Mouse (Mus musculus): ENCODE data around the gene Rwdd4a. TPM values are rescaled to one million over a fixed set of nuclear protein-coding genes. Genes with fewer than 3 reads are reported as not detected.

Rwdd4a gene
- polyA plus RNA-seq, 1 experiment from 2014 or later = 46.8 TPM

- H3K4me2 ChIP-seq = no peak overlapping the region
- WGBS = 90% methylated on average over 16 of the region's 16 CpGs
- no peak for ATAC-seq (ENCODE audit: insufficient number of reproducible peaks, insufficient read depth, low FRiP score, low TSS enrichment, low read depth)
These were observed 9.3 kb downstream of the Rwdd4a start for GRCm38 (mm10) chr8:47542746-47543145.

DNA sequence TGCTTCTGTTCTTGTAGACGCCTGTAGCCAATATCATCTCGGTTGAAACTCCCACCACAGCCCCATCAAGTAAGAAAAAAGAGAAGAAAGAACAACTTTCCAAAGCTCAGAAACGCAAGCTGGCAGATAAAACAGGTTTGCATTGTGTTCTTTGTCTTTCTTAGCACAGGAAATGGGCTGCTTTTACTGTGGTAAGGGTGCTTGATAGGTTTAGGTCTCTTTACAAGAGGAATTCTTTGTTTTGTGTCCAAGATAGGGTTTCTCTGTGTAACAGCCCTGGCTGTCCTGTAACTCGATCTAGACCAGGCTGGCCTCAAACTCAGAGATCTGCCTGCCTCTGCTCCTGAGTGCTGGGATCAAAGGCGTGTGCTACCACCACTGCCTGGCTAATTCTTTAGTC is 10.6 kb downstream of the Rwdd4a start:
- 93% methylated on average over 5 of the region's 5 CpGs for WGBS
- no peak for ATAC-seq (ENCODE audit: insufficient number of reproducible peaks, insufficient read depth, low FRiP score, low TSS enrichment, low read depth)

More at GRCm38 (mm10) chr8:47542746-47543145, 9.3 kb downstream of the Rwdd4a start:
- H3K4me3 ChIP-seq = no peak overlapping the region
- H3K9ac ChIP-seq = no peak overlapping the region
- no peaks in the 10 kb centered on the region for H3K27me3 ChIP-seq
- H3K36me3 ChIP-seq = peaks cover 74% of the 10 kb centered on the region
- H3K4me1 ChIP-seq = no peaks in the 10 kb centered on the region
- H3K9me3 ChIP-seq = no peaks in the 10 kb centered on the region
- H3K27ac ChIP-seq = no peak overlapping the region

GRCm38 (mm10) chr8:47547102-47547501 is 13.6 kb downstream of the Rwdd4a start:
- no peaks in the 10 kb centered on the region for H3K27me3 ChIP-seq
- H3K9me3 ChIP-seq = no peaks in the 10 kb centered on the region
- no peak for ATAC-seq (ENCODE audit: insufficient number of reproducible peaks, insufficient read depth, low FRiP score, low TSS enrichment, low read depth)
- no peak overlapping the region for H3K4me2 ChIP-seq
- no peak overlapping the region for H3K27ac ChIP-seq
- peaks cover 87% of the 10 kb centered on the region for H3K36me3 ChIP-seq
- no peak overlapping the region for H3K9ac ChIP-seq
- no peak overlapping the region for H3K4me3 ChIP-seq
- no peaks in the 10 kb centered on the region for H3K4me1 ChIP-seq
- 94% methylated on average over 10 of the region's 10 CpGs for WGBS

More for the DNA sequence above, 10.6 kb downstream of the Rwdd4a start:
- no peaks in the 10 kb centered on the region for H3K27me3 ChIP-seq
- no peak overlapping the region for H3K9ac ChIP-seq
- peaks cover 76% of the 10 kb centered on the region for H3K36me3 ChIP-seq
- no peak overlapping the region for H3K4me3 ChIP-seq
- no peaks in the 10 kb centered on the region for H3K9me3 ChIP-seq
- H3K27ac ChIP-seq = no peak overlapping the region
- no peaks in the 10 kb centered on the region for H3K4me1 ChIP-seq
- no peak overlapping the region for H3K4me2 ChIP-seq

- WGBS = 87% methylated on average over 6 of the region's 6 CpGs
- H3K9me3 ChIP-seq = no peaks in the 10 kb centered on the region
- no peak overlapping the region for H3K27ac ChIP-seq
- H3K9ac ChIP-seq = no peak overlapping the region
- peaks cover 38% of the 10 kb centered on the region for H3K36me3 ChIP-seq
- no peak overlapping the region for H3K4me3 ChIP-seq
- H3K4me2 ChIP-seq = no peak overlapping the region
- no peaks in the 10 kb centered on the region for H3K27me3 ChIP-seq
- ATAC-seq (ENCODE audit: insufficient number of reproducible peaks, insufficient read depth, low FRiP score, low TSS enrichment, low read depth) = no peak
- H3K4me1 ChIP-seq = no peaks in the 10 kb centered on the region
These were observed 20.1 kb downstream of the Rwdd4a start for GRCm38 (mm10) chr8:47553613-47554012.

DNA sequence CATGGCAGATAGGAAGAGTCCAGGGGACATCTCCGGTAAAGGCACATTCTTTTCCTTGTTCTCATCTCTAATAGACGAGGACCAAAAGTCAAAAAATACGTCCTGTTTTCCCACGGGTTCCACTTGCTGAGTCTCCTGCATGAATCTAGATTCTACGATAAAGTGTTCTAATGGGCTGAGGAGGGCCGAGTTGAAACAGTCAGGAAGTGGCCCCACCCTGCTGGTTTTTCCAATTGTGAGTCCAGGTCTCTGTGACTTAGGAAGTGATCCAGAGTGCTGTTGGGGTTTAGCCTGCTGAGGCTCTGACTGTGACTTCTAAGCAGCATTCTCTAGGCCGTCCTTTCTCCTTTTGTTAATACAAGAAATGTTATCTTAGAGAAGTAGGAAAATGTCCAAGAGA is 23.0 kb downstream of the Rwdd4a start:
- 81% methylated on average over 7 of the region's 7 CpGs for WGBS
- Histone ChIP-seq H3K27me3 (no peaks in the 10 kb centered on the region), H3K36me3 (peaks cover 11% of the 10 kb centered on the region), H3K9ac (no peak overlapping the region), H3K9me3 (no peaks in the 10 kb centered on the region), H3K4me2 (no peak overlapping the region), H3K27ac (no peak overlapping the region), H3K4me3 (no peak overlapping the region), H3K4me1 (no peaks in the 10 kb centered on the region)
- no peak for ATAC-seq (ENCODE audit: insufficient number of reproducible peaks, insufficient read depth, low FRiP score, low TSS enrichment, low read depth)

DNA sequence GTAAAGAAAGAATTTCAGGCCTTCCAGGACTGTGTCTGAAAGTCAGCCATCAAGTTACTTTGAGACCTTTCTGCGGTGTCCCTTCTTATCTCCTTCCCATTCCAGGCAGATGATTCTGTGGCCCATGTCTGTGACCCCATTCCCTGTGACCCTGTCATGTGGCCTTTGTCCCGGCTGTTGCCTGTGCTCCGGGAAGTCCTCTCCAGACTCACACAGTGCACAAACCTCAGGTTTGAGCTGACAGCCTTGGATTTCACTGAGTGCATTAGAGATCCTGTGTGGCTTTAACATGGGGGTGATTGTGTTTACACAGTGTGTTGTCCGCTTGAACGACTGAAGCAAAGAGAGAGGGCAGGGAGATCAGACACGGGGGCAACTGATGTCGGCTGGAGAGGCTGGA is 24.8 kb downstream of the Rwdd4a start:
- H3K9me3 ChIP-seq = no peaks in the 10 kb centered on the region
- no peak overlapping the region for H3K27ac ChIP-seq
- no peak for ATAC-seq (ENCODE audit: insufficient number of reproducible peaks, insufficient read depth, low FRiP score, low TSS enrichment, low read depth)
- H3K4me2 ChIP-seq = no peak overlapping the region
- H3K27me3 ChIP-seq = no peaks in the 10 kb centered on the region
- H3K4me1 ChIP-seq = no peaks in the 10 kb centered on the region
- WGBS = 62% methylated on average over 7 of the region's 7 CpGs
- peaks cover 5% of the 10 kb centered on the region; the same call in 1 of the 2 replicates for H3K36me3 ChIP-seq
- H3K4me3 ChIP-seq = no peak overlapping the region
- no peak overlapping the region for H3K9ac ChIP-seq

- Histone ChIP-seq H3K27me3 (no peaks in the 10 kb centered on the region), H3K4me3 (no peak overlapping the region), H3K36me3 (no peaks in the 10 kb centered on the region), H3K4me1 (no peaks in the 10 kb centered on the region), H3K27ac (no peak overlapping the region), H3K4me2 (no peak overlapping the region), H3K9me3 (no peaks in the 10 kb centered on the region), H3K9ac (no peak overlapping the region)
- 80% methylated on average over 7 of the region's 7 CpGs for WGBS
- ATAC-seq (ENCODE audit: insufficient number of reproducible peaks, insufficient read depth, low FRiP score, low TSS enrichment, low read depth) = no peak
These were observed 27.3 kb downstream of the Rwdd4a start for GRCm38 (mm10) chr8:47560801-47561200.

GRCm38 (mm10) chr8:47566551-47566950 is 33.1 kb downstream of the Rwdd4a start:
- H3K4me3 ChIP-seq = no peak overlapping the region
- 85% methylated on average over 6 of the region's 6 CpGs for WGBS
- H3K27ac ChIP-seq = no peak overlapping the region
- no peak for ATAC-seq (ENCODE audit: insufficient number of reproducible peaks, insufficient read depth, low FRiP score, low TSS enrichment, low read depth)
- no peaks in the 10 kb centered on the region for H3K36me3 ChIP-seq
- H3K27me3 ChIP-seq = no peaks in the 10 kb centered on the region
- no peaks in the 10 kb centered on the region for H3K9me3 ChIP-seq
- no peak overlapping the region for H3K9ac ChIP-seq
- H3K4me1 ChIP-seq = no peaks in the 10 kb centered on the region
- no peak overlapping the region for H3K4me2 ChIP-seq

DNA sequence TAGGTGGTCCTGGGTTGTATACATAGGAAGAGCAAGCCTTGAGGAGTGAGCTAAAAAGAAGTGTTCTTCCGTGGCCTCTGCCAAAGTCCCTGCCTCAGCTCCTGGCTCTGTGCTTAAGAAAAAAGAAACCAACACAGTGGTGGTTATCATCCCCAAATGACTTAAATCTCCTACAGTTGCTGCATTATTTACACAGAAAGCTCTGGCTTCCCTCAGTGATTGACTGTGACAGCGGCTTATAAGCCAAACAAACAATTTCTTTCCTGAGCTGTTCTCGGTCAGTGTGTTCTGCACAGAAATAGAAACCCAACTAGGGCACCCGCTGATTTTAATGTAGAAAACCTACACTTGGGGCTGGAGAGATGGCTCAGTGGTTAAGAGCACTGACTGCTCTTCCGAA is 34.6 kb downstream of the Rwdd4a start:
- 77% methylated on average over 5 of the region's 5 CpGs for WGBS
- Histone ChIP-seq H3K4me3 (no peak overlapping the region), H3K9me3 (no peaks in the 10 kb centered on the region), H3K36me3 (no peaks in the 10 kb centered on the region), H3K27ac (no peak overlapping the region), H3K4me1 (no peaks in the 10 kb centered on the region), H3K27me3 (no peaks in the 10 kb centered on the region), H3K9ac (no peak overlapping the region), H3K4me2 (no peak overlapping the region)
- ATAC-seq (ENCODE audit: insufficient number of reproducible peaks, insufficient read depth, low FRiP score, low TSS enrichment, low read depth) = no peak

DNA sequence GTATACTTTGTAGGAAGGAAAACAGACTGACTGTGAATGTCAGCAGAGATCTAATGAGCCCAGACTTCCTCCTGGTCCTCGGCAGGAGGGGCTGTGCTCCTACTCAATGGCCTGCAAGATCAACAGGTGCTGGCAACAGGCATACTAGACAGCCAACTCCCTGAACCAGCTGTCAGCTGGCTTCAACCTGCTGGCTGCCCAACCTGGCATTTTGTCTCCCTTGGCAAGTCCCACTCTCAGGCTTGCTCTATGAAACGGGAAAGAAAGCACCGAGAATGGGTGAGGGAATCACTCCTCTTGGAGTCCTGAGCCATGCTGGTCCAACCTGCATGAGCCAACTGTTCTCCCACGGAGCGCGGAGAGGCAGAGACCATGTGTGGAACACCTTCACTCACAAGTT is 36.7 kb downstream of the Rwdd4a start:
- Histone ChIP-seq H3K9me3 (no peaks in the 10 kb centered on the region), H3K4me1 (no peaks in the 10 kb centered on the region), H3K4me2 (no peak overlapping the region), H3K9ac (no peak overlapping the region), H3K36me3 (no peaks in the 10 kb centered on the region), H3K4me3 (no peak overlapping the region), H3K27ac (no peak overlapping the region), H3K27me3 (no peaks in the 10 kb centered on the region)
- WGBS = 90% methylated on average over 6 of the region's 6 CpGs
- no peak for ATAC-seq (ENCODE audit: insufficient number of reproducible peaks, insufficient read depth, low FRiP score, low TSS enrichment, low read depth)

DNA sequence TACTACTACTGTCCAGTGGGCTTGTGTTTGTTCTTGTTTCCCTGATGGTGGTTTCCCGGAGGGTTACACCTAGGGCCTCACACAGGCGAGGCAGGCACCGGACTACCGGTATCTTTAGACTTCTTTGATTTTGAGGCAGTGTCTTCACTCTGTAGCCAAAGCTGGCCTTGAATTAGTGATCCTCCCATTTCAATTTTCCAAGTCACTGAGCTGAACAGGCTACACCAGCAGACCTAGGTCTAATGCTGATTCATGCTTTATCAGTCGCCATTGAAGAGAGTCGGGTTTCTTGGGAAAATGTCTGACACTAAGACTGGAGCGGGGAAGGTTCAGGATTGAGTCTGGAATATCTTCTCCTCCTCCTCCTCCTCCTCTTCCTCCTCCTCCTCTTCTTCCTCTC is 40.0 kb downstream of the Rwdd4a start:
- WGBS = 86% methylated on average over 7 of the region's 7 CpGs

GRCm38 (mm10) chr8:47581454-47581853 is 48.0 kb downstream of the Rwdd4a start:
- H3K4me1 ChIP-seq = no peaks in the 10 kb centered on the region
- no peak overlapping the region for H3K4me3 ChIP-seq
- 87% methylated on average over 7 of the region's 7 CpGs for WGBS
- no peak overlapping the region for H3K27ac ChIP-seq
- no peak overlapping the region for H3K9ac ChIP-seq
- ATAC-seq (ENCODE audit: insufficient number of reproducible peaks, insufficient read depth, low FRiP score, low TSS enrichment, low read depth) = no peak
- no peaks in the 10 kb centered on the region for H3K36me3 ChIP-seq
- no peaks in the 10 kb centered on the region for H3K27me3 ChIP-seq
- H3K4me2 ChIP-seq = no peak overlapping the region
- H3K9me3 ChIP-seq = no peaks in the 10 kb centered on the region

More for the DNA sequence above, 40.0 kb downstream of the Rwdd4a start:
- H3K9ac ChIP-seq = no peak overlapping the region
- no peaks in the 10 kb centered on the region for H3K9me3 ChIP-seq
- H3K36me3 ChIP-seq = no peaks in the 10 kb centered on the region
- no peak overlapping the region for H3K27ac ChIP-seq
- no peaks in the 10 kb centered on the region for H3K27me3 ChIP-seq
- no peaks in the 10 kb centered on the region for H3K4me1 ChIP-seq
- no peak overlapping the region for H3K4me2 ChIP-seq
- no peak overlapping the region for H3K4me3 ChIP-seq
- ATAC-seq (ENCODE audit: insufficient number of reproducible peaks, insufficient read depth, low FRiP score, low TSS enrichment, low read depth) = no peak

DNA sequence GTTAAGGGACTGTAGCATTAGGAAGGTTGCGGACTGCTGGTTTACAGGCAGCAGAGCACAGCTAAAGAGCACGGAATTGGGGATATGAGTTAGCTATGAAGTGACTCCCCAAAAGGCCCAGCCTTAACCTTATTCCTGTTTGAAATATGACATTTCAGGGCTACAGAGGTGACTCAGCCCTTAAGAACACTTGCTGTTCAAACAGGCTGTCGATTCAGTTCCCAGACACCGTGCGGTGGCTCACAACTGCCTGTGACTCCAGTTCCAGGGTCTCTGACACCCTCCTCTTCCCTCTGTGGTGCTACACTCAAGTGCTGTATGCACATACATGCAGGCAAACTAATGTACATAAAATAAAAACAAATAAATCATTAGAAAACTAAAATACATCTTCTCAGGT is 55.2 kb downstream of the Rwdd4a start:
- Histone ChIP-seq H3K4me1 (no peaks in the 10 kb centered on the region), H3K9ac (no peak overlapping the region), H3K4me3 (no peak overlapping the region), H3K27ac (no peak overlapping the region), H3K9me3 (no peaks in the 10 kb centered on the region), H3K4me2 (no peak overlapping the region), H3K27me3 (no peaks in the 10 kb centered on the region), H3K36me3 (no peaks in the 10 kb centered on the region)
- no peak for ATAC-seq (ENCODE audit: insufficient number of reproducible peaks, insufficient read depth, low FRiP score, low TSS enrichment, low read depth)
- WGBS = 96% methylated on average over 5 of the region's 5 CpGs

Data from embryonic facial prominence, embryonic 13.5 days (tissue).